Mouse (Mus musculus) left cerebral cortex, postnatal 14 days (tissue): ENCODE measurements around the gene Hlcs. TPM values are rescaled to one million over a fixed set of nuclear protein-coding genes. Genes with fewer than 3 reads are reported as not detected.

Experiments
- DNase-seq, 2 experiments: peaks; one replicate each; pipeline ENCODE4 v3.0.0; 2021 to 2022; ENCODE audit warnings: low spot score in 2 of 2, mixed read lengths in 1 of 2
- intact Hi-C: fragments of 180-260 bp; cut with DNase I; formaldehyde crosslinking; loops from one replicate; pipeline ENCODE4 v1.15.1; 2025
- total RNA-seq, 2 experiments: library from RNA; stranded (reverse); gene quantifications; 2 replicates each; pipeline ENCODE4 v1.2.3; 2021

The Hlcs gene
- total RNA-seq, 2 experiments from 2014 or later: 14.0 to 15.8 TPM

DNA sequence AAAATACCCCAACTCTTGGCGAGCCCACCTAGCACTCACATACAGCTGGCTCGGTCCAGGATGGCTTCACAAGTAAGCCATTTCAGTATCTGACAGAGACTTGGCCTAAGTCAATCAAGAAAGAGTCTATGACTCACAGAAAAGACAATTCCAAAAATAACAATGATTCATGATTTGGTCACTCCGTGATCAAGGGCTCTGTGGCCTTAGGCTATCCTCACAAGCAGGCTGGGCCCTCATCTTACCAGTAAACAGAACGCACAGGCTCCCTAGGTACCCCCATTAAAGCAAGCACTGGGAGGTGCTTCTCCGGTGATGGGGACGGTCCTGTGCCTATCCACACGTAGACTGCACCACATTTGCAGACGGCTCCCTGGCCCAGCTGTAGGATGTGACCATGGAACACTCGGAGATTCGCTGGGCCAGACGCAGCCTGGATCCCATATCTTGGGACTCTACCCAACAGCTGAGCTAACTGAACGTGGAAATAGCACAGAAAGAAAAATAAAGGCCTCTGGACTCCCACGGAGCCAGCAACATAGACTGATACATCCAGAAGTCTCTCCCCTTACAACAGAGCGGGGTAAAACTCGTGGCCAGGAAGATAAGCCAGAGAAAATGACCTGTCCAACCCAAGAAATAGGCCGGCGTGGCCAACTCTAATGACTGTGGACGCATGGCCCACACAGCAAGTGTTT, 84.4 kb downstream of the Hlcs start:
- intact Hi-C loops: no loop called here
- DNase-seq: no peak

GRCm38 (mm10) chr16:94227328-94228018, 85.9 kb downstream of the Hlcs start:
- intact Hi-C loops: no loop called here
- peak in 1 of 2 experiments; percentile 43 for DNase-seq

DNA sequence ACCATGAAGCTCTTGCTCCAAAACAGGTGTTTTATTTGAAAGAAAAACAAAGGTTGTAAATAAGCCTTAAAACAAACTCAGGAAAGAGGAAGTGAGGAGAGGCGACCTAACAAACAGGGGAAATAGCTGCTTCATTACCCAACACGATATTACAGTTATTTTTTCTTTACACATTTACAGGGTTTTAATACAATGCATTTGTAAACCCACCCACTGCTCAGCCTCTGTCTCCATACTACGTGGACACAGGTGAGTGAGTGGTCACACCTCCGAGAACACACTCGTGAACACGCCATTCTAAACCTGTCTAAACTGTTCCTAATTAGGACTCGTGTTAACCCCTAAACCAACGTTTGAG, 90.0 kb downstream of the Hlcs start:
- no peak for DNase-seq
- intact Hi-C loops: no loop called here

DNA sequence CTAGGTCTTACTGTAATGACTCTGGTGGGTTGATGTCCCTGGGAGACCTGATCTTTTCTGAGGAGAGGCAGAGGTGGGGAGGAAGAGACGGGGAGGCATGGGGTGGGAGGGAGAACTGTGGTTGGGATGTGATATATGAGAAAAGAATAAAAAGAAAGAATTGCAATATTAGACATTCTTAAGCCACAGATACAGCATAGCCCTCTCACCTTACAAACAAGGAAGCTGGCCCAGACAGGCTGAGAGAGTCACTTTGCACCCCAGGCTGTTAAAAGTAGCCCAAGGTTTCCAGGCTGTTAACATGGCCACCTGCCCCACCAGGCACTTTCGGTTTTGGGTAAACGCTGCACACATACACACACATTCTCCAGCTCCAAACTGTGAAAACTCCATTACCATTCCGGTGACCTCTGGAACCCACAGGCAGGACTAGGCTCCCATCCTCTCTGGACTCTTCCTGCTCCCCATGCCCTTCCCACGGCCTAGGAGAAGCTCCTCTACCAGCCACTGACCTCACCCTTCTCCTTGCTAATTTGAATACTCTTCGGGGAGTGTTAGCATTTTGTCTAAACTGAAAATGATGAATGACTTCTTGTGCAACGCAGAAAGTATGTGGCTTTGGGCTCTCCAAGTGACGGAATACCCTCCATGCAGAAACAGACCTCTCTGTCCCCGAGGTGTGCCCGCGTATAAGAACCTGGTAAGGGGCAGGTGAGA, 90.6 kb downstream of the Hlcs start:
- DNase-seq: no peak
- intact Hi-C loops: no loop called here

GRCm38 (mm10) chr16:94210689-94211357, 102.5 kb downstream of the Hlcs start:
- DNase-seq: no peak
- intact Hi-C loops: no loop called here

DNA sequence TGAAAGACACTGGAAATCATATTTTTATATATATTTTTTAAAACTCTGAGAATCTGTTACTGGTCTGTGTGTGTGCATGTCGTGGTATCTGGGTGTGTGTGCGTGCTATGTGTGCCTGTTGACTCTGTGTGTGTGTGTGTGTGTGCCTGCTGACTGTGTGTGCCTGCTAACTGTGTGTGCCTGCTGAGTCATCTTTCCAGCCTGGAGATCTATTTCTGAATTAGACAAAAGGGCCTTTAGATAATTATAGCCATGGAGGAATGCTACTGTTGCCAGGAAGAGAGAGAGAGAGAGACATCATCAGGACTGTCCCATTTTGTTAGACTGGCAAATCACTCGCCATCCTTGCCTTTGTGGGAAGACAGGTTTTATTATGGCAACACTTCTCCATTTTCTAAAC, 103.7 kb downstream of the Hlcs start:
- DNase-seq: peak; percentile 63 to 87
- intact Hi-C loops: no loop called here

DNA sequence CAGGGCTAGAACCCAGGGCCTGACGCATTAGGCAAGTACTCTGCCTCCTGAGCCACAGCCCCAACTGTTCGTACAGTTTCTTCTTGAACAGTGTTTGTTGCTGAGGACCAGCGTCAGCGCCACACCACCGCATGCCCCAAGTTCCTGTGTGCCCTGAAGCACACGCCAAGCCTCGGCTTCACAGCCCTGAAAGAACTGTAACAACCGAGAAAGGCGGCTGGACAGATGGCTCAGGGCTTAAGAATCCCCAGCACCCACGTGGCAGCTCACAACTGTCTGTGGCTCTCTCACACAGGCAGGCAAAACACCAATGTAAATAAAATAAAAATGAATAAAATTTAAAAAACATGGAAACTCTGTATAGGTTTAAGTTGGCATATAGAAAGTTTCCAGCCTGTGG, 104.5 kb downstream of the Hlcs start:
- DNase-seq: peak in 1 of 2 experiments; percentile 39
- intact Hi-C loops: no loop called here

DNA sequence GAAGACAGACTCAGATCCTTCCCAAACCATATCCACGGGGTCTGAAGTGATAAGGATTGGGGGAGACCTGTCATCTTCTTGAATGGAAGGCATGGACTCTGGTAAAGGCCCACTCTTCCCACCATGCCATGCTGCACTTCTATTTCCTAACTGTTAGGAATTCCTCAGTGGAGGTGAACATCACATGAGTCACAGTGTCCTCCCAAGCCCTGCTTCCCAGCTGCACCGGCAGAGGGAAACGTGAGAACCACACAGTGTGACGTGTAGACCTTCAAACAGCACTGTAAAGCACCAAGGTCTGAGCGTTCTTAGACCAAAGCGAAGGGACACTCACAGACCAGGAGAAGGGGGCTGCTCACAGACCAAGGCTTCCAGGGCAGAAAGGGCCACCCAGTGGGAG, 105.2 kb downstream of the Hlcs start:
- intact Hi-C loops: no loop called here

DNA sequence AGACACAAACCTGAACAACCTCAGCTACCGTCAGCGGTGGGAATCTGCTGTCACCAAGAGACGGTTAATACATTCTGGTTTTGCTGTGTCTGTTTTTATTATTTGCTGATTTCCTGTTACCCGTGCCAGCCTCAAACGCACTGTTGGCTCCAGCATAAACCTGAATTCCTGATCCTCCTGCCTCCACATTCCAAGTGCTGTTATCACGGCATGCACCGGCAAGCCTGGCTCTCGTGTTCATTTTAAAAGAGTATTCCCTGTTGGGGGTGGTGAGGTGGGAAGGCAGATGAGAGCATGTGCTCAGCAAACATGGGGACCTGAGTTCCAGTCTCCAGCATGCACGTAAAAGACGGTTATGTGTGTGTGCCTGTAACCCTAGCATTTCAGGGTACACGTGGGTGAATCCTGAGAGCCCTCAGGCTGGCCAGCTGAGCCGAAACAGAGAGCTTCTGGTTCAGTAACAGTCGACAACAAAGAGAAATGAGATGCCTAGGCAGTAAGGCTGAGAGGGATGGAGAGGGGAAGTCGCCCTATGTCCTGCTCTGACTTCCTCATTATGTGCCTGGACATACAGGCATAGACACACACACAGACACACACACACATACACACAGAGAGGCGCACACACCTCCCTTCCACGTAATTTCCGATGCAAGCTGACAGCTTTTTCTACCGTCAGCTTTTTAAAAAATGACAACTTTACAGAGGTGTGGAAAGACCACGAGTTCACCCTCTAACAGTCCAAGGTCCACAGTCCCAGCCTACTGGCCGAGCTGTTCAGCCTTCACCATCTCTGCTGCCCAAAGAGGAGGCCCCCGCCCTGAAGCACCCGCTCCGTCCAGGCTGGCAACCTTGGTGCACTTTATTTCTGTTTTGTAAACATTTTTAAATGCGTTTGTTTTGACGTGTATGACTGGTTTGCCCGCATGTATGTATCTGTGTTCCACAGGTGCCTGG, 107.6 kb downstream of the Hlcs start:
- intact Hi-C loops: no loop called here
- DNase-seq: no peak

More for the DNA sequence above, 105.2 kb downstream of the Hlcs start:
- DNase-seq: no peak

DNA sequence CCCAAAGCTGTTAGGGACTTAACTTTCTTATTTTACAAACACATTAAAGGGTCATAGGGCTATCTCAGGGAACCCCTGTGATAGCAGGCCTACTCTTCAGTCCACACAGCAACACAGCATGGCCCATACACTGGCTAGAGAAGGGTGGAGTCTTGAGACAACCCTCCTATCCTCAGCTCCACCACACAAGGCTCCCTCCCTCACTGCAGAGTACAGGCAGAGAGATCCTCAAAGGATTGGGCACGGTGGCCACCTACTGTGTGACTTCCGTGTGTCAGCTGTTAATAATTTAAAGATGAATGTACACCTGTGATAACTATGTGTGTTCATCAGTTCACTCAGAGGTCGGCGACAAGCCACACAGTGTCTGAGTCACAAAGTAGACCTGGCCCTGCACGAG, 112.0 kb downstream of the Hlcs start:
- intact Hi-C loops: no loop called here
- DNase-seq: no peak

DNA sequence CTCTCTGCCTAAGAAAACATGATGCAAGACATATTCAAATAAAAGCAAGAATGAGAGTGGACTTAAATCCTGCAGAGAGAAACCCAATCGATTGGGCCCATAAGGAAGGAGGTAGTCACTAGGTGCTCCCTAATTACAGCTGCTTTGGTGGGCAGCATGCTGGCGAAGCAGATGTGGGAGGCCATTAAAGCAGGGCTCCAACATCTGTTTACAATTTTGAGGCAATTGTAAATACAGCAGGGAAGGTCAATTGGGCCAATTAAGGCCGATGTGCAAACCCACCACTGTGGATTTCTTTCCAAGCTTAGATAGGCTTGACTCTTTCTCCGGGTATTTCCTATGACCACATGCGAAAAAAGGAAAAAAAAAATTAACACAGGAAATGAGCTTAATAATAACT, 117.5 kb downstream of the Hlcs start:
- DNase-seq: no peak
- intact Hi-C loops: no loop called here

- DNase-seq: no peak
- intact Hi-C loops: no loop called here
Observed at GRCm38 (mm10) chr16:94191379-94192315, 121.7 kb downstream of the Hlcs start.

- intact Hi-C loops: no loop called here
- DNase-seq: no peak
Observed at GRCm38 (mm10) chr16:94190256-94190655, 123.1 kb downstream of the Hlcs start.

DNA sequence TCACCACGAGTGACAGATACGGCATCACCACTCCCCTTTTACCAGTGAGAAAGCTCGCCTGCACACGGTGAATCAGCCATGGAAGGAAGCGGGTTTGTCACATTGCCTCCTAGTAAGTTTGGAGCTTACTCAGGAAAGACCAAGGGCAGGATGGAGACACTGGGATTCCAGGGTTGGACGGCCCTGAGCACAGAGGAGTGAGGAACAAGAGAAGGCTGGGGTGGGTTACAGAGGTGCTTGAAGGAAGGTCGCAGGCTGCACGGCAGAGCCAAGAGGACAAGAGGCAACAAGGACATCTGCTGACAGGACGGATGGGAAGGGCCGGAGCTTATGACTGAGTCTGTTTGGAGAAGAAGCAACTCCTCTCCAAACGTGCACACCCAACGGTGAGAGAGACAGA, 126.8 kb downstream of the Hlcs start:
- intact Hi-C loops: no loop called here

GRCm38 (mm10) chr16:94185430-94185829, 127.9 kb downstream of the Hlcs start:
- DNase-seq: no peak
- intact Hi-C loops: no loop called here

More for the DNA sequence above, 126.8 kb downstream of the Hlcs start:
- DNase-seq: no peak

- DNase-seq: no peak
- intact Hi-C loops: no loop called here
Observed at GRCm38 (mm10) chr16:94180122-94180870, 133.1 kb downstream of the Hlcs start.
